Mouse (Mus musculus) kidney, adult 11 months (tissue): ENCODE measurements around the gene Atp1a2.
A peak's percentile ranks its signal among the peaks of the same experiment; 100 is the strongest.

ENCODE experiments used
- DNase-seq: peaks from one replicate; pipeline ENCODE4 v3.0.0; 2022

Atp1a2 gene

GRCm38 (mm10) chr1:172297611-172298537 lies at the start of gene Atp1a2:
Gene Atp1a2, minus strand, starts transcription at chr1:172298064.
- no peak for DNase-seq

GRCm38 (mm10) chr1:172347382-172347781 lies 49.5 kb upstream of the Atp1a2 start:
- DNase-seq = no peak

- peak; percentile 54 for DNase-seq
Observed at GRCm38 (mm10) chr1:172346707-172347106, 48.8 kb upstream of the Atp1a2 start.

GRCm38 (mm10) chr1:172344820-172345219 lies 47.0 kb upstream of the Atp1a2 start:
- DNase-seq = no peak

- DNase-seq = peak; percentile 31
Observed at GRCm38 (mm10) chr1:172343914-172344313, 46.0 kb upstream of the Atp1a2 start.

- DNase-seq = peak; percentile 43
Observed at GRCm38 (mm10) chr1:172342729-172343128, 44.9 kb upstream of the Atp1a2 start.

GRCm38 (mm10) chr1:172341386-172341785 lies 43.5 kb upstream of the Atp1a2 start:
- no peak for DNase-seq

- peak; percentile 82 for DNase-seq
Observed at GRCm38 (mm10) chr1:172340729-172341321, 43.0 kb upstream of the Atp1a2 start, which contains the start of gene Kcnj10. Gene Kcnj10, plus strand, starts transcription at chr1:172341210.

GRCm38 (mm10) chr1:172337411-172338185 lies 39.7 kb upstream of the Atp1a2 start:
- DNase-seq = no peak

- DNase-seq = no peak
Observed at GRCm38 (mm10) chr1:172335804-172336203, 37.9 kb upstream of the Atp1a2 start.

GRCm38 (mm10) chr1:172333512-172333911 lies 35.6 kb upstream of the Atp1a2 start:
- DNase-seq = no peak

GRCm38 (mm10) chr1:172332925-172333324 lies 35.1 kb upstream of the Atp1a2 start:
- no peak for DNase-seq

- no peak for DNase-seq
Observed at GRCm38 (mm10) chr1:172331422-172331947, 33.6 kb upstream of the Atp1a2 start.

- DNase-seq = no peak
Observed at GRCm38 (mm10) chr1:172329616-172330015, 31.8 kb upstream of the Atp1a2 start.

GRCm38 (mm10) chr1:172329131-172329530 lies 31.3 kb upstream of the Atp1a2 start, which contains the start of gene Kcnj9:
Gene Kcnj9, minus strand, starts transcription at chr1:172329318.
- DNase-seq = no peak

GRCm38 (mm10) chr1:172328461-172328860 lies 30.6 kb upstream of the Atp1a2 start:
- no peak for DNase-seq

- DNase-seq = no peak
Observed at GRCm38 (mm10) chr1:172328041-172328440, 30.2 kb upstream of the Atp1a2 start.

GRCm38 (mm10) chr1:172327206-172328001 lies 29.5 kb upstream of the Atp1a2 start:
- DNase-seq = no peak

GRCm38 (mm10) chr1:172326684-172327083 lies 28.8 kb upstream of the Atp1a2 start:
- no peak for DNase-seq

- peak; percentile 75 for DNase-seq
Observed at GRCm38 (mm10) chr1:172325680-172326535, 28.0 kb upstream of the Atp1a2 start.

- DNase-seq = peak; percentile 67
Observed at GRCm38 (mm10) chr1:172324725-172325124, 26.9 kb upstream of the Atp1a2 start.
